Mouse (Mus musculus): Measurements from ENCODE around the gene Atp6v0e.

- no peak for TF ChIP-seq CTCF (IDR thresholded peaks at IDR 0.05; ENCODE audit: extremely low read depth, insufficient read depth, low read length)
- TF ChIP-seq POLR2A (IDR thresholded peaks at IDR 0.05; ENCODE audit: extremely low read depth, insufficient read depth, low read length): no peak
Observed at GRCm38 (mm10) chr17:26628936-26629335, 34.1 kb upstream of the Atp6v0e start.
